Mouse (Mus musculus) forelimb bud, embryonic 11.5 days (tissue): ENCODE data around the gene Hmbs.
"Not testable (repeated sequence)": the region's sequence is repeated elsewhere in the genome, so short reads cannot be mapped to it uniquely, and the experiment has no call there.

ENCODE experiments used
- DNase-seq: peaks from one replicate; pipeline ENCODE4 v3.0.0-alpha.2; 2012; ENCODE audit warnings: low read depth, low spot score

Gene Hmbs

GRCm38 (mm10) chr9:44345570-44346433, 1.8 kb upstream of the Hmbs start:
- DNase-seq = no peak

GRCm38 (mm10) chr9:44343290-44343689, 738 bp downstream of the Hmbs start:
- no peak for DNase-seq

- DNase-seq = no peak
Measured at GRCm38 (mm10) chr9:44342605-44343004, 1.4 kb downstream of the Hmbs start.

- DNase-seq = no peak
Measured at GRCm38 (mm10) chr9:44342173-44342572, 1.9 kb downstream of the Hmbs start.

- DNase-seq = no peak
Measured at GRCm38 (mm10) chr9:44341487-44341886, 2.5 kb downstream of the Hmbs start.

- no peak for DNase-seq
Measured at GRCm38 (mm10) chr9:44338574-44338973, 5.5 kb downstream of the Hmbs start.

- no peak for DNase-seq
Measured at GRCm38 (mm10) chr9:44337436-44338169, 6.4 kb downstream of the Hmbs start.

GRCm38 (mm10) chr9:44336964-44337363, 7.1 kb downstream of the Hmbs start:
- DNase-seq = no peak

- DNase-seq = not testable (repeated sequence)
Measured at GRCm38 (mm10) chr9:44336513-44336912, 7.5 kb downstream of the Hmbs start.

- DNase-seq = no peak
Measured at GRCm38 (mm10) chr9:44336093-44336406, 8.0 kb downstream of the Hmbs start.

- no peak for DNase-seq
Measured at GRCm38 (mm10) chr9:44335331-44336092, 8.5 kb downstream of the Hmbs start.

GRCm38 (mm10) chr9:44334396-44335330, 9.4 kb downstream of the Hmbs start, which contains the start of gene H2afx:
H2afx (plus strand) TSS chr9:44334694.
- DNase-seq = peak; percentile 100

- no peak for DNase-seq
Measured at GRCm38 (mm10) chr9:44332918-44333638, 10.9 kb downstream of the Hmbs start.

- no peak for DNase-seq
Measured at GRCm38 (mm10) chr9:44330736-44331135, 13.3 kb downstream of the Hmbs start.

- no peak for DNase-seq
Measured at GRCm38 (mm10) chr9:44327926-44328325, 16.1 kb downstream of the Hmbs start.

GRCm38 (mm10) chr9:44327064-44327711, 16.8 kb downstream of the Hmbs start:
- no peak for DNase-seq

GRCm38 (mm10) chr9:44326371-44327063, 17.5 kb downstream of the Hmbs start:
- DNase-seq = peak; percentile 84

GRCm38 (mm10) chr9:44325768-44326370, 18.2 kb downstream of the Hmbs start, which contains the start of gene Dpagt1:
Dpagt1 (plus strand) TSS chr9:44326019.
- peak; percentile 51 for DNase-seq
